Mouse (Mus musculus): ENCODE data around the gene Aldh1l1.

DNA sequence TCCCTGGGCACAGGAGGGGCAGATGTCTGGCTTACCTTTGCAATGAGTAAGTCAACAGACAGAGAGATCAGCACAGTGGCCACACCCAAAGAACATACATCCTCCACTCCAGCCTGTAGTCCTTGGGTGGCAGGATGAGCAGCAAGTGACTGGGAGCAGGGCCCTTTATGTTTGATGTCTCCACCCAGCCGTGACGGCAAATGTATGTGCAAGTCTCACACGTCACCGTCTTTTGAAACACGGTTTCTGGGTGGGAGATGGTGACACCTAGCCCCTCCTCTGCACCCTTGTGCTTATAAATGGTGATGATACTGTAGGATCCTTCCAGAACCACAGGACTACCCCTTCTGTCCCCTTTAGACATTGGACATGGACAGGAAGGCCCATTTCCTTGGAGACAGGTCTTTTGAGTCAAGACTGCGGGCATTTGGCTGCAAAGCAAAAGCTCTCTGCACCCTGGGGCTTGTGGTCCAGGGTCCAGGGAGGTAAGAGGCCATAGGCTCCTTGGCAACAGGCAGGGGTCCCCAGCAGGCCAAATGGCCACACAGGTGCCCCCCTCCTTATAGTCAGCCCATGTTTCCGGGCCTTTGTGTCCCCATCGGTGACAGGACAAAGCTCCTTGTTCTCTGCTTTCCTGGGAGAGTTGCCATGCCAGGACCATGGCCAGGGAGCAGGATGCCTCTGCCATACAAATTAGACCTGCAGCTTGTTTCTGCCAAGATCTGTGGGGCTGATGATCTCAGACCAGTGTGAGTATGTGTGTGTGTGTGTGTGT is 48.7 kb downstream of the Aldh1l1 start:
- TF ChIP-seq CTCF (IDR thresholded peaks at IDR 0.05; ENCODE audit: low read depth, low read length) = no peak
- no peak for TF ChIP-seq POLR2A (IDR thresholded peaks at IDR 0.05; ENCODE audit: extremely low read depth, insufficient read depth, low read length)

Measured in liver, adult 2 months (tissue).